Mouse (Mus musculus): ENCODE results near the gene Fam13c.

- TF ChIP-seq CTCF (IDR thresholded peaks at IDR 0.05; ENCODE audit: extremely low read depth, insufficient read depth, insufficient read length, insufficient replicate concordance) (no peak), POLR2A (IDR thresholded peaks at IDR 0.05; ENCODE audit: low read depth, low read length) (no peak)
These were observed 97.4 kb downstream of the Fam13c start for GRCm38 (mm10) chr10:70537694-70538093.
